Mouse (Mus musculus) thymus, postnatal 4 days (tissue): ENCODE results near the gene Caskin1.
A peak's percentile ranks its signal among the peaks of the same experiment; 100 is the strongest.

Experiments
- DNase-seq: peaks from one replicate; pipeline ENCODE4 v3.0.0; 2021

The Caskin1 gene

GRCm38 (mm10) chr17:24496026-24496425 is 7.6 kb downstream of the Caskin1 start:
- no peak for DNase-seq

DNA sequence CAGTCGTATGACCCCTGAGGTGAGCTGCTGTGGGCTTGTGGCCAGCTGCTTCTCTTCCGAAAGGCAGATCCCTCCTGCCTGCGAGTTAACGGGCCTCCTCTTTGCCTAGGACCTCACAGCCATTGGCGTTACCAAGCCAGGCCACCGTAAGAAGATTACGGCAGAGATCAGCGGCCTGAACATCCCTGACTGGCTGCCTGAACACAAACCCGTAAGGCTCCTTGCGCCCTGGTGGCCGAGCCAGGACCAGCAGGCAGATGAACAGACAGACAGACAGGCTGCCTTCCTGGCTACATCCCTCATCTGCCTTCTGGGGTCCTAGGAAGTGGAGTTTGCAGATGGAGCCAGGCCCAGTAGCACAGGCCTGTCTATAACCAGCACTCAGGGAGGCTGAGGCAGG is 13.8 kb downstream of the Caskin1 start:
- DNase-seq: peak; percentile 47

GRCm38 (mm10) chr17:24504085-24504484 is 15.7 kb downstream of the Caskin1 start:
- no peak for DNase-seq

- DNase-seq: no peak
Measured at GRCm38 (mm10) chr17:24505286-24505955, 17.0 kb downstream of the Caskin1 start.

DNA sequence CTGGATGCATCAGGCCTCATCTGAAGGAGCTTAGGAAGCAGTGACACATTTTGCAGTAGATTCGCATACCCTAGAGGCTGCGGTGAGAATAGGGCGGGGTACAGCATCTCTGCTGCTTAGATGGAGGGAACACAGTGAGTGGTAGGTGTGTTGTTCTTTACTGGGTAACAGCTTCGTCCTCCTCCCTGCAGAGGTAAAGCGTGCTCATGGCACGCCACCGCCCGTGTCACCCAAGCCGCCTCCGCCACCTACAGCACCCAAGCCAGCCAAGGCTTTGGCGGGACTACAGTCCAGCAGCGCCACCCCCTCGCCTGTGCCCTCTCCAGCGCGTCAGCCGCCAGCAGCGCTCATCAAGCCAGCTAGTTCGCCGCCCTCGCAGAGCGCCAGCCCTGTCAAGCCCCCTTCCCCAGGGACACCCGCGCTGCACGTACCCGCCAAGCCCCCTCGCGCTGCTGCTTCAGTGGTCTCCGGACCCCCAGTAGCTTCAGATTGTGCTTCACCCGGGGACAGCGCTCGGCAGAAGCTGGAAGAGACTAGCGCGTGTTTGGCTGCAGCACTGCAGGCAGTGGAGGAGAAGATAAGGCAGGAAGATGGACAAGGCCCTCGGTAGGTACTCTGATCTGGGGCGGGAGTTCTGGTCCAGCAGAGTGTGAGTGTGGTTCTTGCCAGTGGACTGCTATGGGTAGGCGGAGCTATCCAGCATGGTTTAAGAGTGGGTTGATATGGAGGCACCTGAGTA is 18.1 kb downstream of the Caskin1 start:
- no peak for DNase-seq

DNA sequence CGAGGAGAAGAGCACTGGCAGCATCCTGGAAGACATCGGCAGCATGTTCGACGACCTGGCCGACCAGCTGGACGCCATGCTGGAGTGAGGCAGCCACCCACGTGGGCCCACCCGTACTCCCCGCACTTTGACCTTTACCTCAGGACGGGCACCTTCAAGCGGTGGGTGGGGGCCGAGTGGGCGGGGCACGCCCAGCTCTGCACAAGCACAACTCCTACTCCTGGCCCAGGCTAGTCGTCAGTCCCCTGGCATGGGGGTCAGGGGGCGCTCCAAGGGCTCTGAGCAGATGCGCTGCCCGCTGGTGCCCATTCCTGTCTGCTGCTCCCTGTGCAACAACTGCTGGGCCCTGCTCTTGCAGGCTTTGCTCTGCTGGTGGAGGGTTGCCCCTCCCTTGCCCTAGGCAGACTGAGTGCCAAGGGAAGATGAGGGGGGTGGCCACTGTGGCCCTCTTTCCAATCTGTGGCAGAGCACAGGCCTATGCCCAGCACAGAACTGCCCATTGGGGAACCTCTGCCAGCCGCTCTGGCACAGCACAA is 18.8 kb downstream of the Caskin1 start:
- no peak for DNase-seq

GRCm38 (mm10) chr17:24507806-24508460 is 19.5 kb downstream of the Caskin1 start:
- no peak for DNase-seq

DNA sequence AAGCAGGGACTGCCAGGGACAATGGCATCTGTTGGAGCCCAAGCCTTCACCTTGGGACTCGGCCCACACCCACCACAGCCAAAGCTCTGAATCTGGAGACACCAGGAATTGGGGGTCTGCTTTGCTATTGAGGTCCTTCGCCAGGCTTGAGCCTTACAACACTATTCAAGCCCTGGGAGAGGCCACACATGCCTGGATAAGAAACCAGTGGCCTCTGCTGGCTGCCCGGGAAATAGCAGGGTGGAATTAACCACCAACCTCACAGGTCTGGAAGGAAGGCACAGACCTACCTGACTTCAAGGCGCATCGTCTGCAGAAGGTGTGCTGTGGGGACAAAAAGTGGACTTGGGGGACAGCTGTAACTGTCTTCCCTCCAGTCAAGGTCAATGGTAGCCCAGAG is 25.2 kb downstream of the Caskin1 start:
- peak; percentile 59 for DNase-seq

DNA sequence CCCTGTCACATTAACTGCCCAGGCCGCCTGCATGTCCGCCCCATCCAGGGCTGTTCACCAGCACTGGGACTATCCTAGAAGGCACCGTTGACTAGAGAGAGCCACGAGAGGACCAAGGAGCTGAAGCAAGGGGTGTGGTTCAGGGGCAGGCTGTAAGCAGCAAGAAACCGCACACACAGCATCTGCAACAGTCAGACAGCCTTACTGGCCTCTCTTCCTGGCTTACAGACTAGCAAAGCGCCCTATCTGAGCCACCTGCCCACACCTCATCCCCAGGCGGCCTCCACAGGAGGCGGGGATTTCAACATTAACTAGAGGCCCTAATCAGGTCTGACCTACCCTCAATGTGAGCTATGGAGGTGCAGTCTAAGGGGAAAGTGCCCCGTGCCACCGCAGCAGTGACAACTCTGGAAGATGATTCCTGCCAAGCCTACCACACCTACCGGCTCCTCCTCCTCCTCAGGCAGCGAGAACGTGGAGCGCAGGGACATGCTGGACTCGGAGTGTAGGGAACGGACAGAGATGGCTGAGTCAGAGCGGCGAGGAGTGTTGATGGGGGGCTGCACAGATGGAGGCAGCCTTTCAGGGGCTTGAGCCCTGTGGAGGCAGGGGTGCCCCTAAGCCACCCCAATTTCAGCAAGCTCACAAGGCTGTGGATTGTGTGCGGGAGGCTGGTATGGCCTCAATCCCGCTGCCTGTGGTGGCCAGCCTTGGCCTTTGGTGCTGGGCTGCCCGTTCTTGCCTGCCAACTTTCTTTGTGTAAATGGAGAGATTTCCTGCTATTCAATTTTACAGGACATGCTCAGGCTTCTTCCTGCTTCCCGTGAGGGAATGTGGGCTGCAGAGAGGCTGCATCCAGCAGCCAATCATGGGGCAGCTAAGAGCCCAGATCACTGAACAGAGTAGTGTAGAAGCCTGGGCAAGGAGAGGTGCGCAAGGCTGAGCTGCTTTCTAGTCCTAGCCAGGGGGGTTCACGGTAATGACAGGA is 26.2 kb downstream of the Caskin1 start:
- DNase-seq: no peak

GRCm38 (mm10) chr17:24520450-24520849 is 32.0 kb downstream of the Caskin1 start:
- DNase-seq: no peak

DNA sequence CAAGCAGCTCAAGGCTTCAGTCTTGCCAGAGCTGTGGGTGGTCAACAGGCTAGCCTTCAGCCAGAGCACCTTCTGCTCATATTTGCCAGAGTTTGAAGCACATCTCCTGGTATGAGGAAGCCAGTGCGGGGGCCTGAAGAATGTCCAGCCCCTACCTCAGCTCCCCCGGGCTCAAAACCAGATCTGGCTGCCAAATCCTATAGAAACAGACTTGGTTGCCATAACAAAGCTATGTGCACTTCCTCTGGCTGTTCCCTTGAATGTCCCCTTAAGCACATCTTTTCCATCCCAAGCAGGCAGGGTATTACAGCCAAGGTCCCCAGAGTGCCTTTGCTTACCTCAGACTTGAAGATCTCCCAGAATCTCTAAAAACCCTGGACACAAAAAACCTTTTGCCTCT is 36.3 kb downstream of the Caskin1 start:
- no peak for DNase-seq

DNA sequence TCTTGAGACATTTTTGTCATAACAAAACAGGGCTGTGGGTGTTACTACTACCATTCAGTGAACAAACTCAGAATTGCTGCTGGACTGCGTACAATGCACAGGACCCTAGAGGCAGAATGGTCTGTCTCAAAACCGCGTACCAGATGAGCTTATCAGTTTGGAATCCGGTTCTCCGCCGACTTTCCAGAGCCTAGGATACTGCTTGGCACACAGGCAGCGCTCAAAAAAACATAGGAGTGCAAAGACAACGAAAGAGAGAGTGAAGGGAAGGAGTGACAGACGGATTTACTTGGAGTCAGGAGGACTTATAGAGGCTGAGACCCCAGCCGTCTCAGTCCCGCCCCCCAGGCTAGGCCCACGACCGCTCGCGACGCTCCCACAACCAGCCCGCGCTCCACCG is 38.9 kb downstream of the Caskin1 start:
- no peak for DNase-seq

- DNase-seq: peak; percentile 87
Measured at GRCm38 (mm10) chr17:24527723-24528559, 39.5 kb downstream of the Caskin1 start, which contains the start of gene Traf7. Gene Traf7 (minus strand): TSS chr17:24527938.

GRCm38 (mm10) chr17:24528560-24528918 is 40.1 kb downstream of the Caskin1 start:
- DNase-seq: no peak

GRCm38 (mm10) chr17:24529007-24529451 is 40.6 kb downstream of the Caskin1 start:
- peak; percentile 82 for DNase-seq

GRCm38 (mm10) chr17:24529883-24530282 is 41.5 kb downstream of the Caskin1 start:
- no peak for DNase-seq

DNA sequence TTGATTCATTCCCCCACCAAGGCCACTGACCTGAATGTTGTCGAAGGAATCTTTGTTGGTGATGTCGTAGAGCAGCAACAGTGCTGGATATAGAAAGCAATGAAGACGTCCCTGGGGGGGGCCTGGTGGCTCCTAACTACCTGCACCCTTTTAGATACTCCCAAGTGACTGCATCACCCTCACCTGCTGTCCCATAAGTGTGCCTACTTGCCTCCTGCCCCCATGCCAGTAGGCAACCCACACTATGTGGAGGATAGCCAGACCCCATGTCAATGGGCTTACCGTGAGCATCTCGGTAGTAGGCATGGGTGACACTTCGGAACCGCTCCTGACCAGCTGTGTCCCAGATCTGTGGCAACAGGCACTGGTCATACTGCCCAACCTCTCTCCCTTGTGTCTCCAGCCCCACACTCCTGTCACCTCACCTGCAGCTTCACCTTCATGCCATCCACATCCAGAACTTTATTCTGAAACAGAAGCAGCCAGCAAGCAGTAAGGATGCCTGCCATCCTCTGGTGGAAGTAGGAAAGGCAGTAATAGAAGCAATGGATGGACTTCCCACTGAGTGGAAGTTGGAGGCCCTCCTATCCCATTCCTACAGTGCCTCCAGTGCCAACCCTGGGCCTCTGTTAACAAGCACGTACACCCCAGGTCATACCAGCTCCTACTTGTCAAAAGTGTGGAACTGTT is 42.1 kb downstream of the Caskin1 start:
- no peak for DNase-seq

DNA sequence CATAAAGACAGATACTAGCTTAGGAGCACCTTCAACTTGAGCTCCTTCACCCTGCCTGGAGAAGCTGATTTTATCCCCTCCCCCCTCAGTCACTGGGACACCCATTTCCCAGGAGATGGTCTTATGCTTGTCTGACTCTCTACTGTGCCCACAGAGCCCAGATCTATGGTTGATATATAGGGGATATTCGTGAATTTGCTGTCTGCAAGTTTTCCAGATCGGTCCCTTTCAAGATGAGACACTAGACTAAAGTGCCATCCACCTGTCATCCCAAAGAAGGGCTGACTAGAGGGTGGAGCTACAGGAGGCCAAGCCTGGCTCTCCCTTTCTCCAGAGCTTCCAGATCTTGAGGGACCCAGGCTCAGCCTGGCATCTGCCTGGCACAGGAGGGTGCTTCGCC is 42.7 kb downstream of the Caskin1 start:
- DNase-seq: no peak

GRCm38 (mm10) chr17:24532045-24532444 is 43.6 kb downstream of the Caskin1 start:
- no peak for DNase-seq

- DNase-seq: peak; percentile 89
Measured at GRCm38 (mm10) chr17:24533099-24533992, 44.9 kb downstream of the Caskin1 start.
